Mouse (Mus musculus): ENCODE measurements at regions not wholly inside any gene's neighbourhood (a gene's known extent, or its start where the extent isn't known, plus 50 kb on each side); places are given as distances from the start of the nearest gene placed in this dataset. TPM values are rescaled to one million over a fixed set of nuclear protein-coding genes. Genes with fewer than 3 reads are reported as not detected.

- Histone ChIP-seq H3K27ac (no peak overlapping the region), H3K9me3 (replicated peaks) (no peaks in the 10 kb centered on the region), H3K4me1 (no peaks in the 10 kb centered on the region), H3K9ac (no peak overlapping the region), H3K4me2 (replicated peaks) (no peak overlapping the region), H3K27me3 (no peaks in the 10 kb centered on the region), H3K36me3 (no peaks in the 10 kb centered on the region), H3K4me3 (no peak overlapping the region)
- ATAC-seq (ENCODE audit: low FRiP score), result no peak
- WGBS, result 91% methylated on average over 2 of the region's 2 CpGs
Observed at GRCm38 (mm10) chr9:8273253-8273652, 139.2 kb upstream of the Cep126 start.

DNA sequence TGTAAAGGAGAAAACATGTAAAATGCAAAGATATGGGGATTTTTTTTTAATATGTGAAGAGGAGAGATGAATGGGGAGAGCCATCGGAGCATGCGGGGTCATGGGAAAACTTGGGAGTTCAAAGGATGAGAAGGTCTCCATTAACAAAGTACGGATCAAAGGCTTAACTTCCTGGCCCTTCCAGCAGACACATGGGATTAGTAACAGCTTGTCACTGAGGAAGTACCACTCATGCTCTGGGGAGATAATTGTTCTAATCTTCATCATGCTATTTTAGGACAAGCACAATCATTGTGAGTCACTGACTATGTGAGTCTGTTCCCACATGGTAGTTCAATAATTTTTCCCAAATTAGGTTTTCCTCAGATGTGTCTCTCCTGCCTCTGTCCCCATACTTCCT is 115.4 kb upstream of the Cep126 start:
- no peak overlapping the region for H3K4me2 ChIP-seq (replicated peaks)
- H3K27ac ChIP-seq, result no peak overlapping the region
- no peak for ATAC-seq (ENCODE audit: low FRiP score)
- no peaks in the 10 kb centered on the region for H3K4me1 ChIP-seq
- H3K4me3 ChIP-seq, result no peak overlapping the region
- 83% methylated on average over 3 of the region's 3 CpGs for WGBS
- H3K27me3 ChIP-seq, result no peaks in the 10 kb centered on the region
- H3K36me3 ChIP-seq, result no peaks in the 10 kb centered on the region
- H3K9me3 ChIP-seq (replicated peaks), result no peaks in the 10 kb centered on the region
- no peak overlapping the region for H3K9ac ChIP-seq

GRCm38 (mm10) chr9:8228078-8228477 is 94.0 kb upstream of the Cep126 start:
- Histone ChIP-seq H3K4me2 (replicated peaks) (no peak overlapping the region), H3K27me3 (no peaks in the 10 kb centered on the region), H3K9me3 (replicated peaks) (no peaks in the 10 kb centered on the region), H3K4me1 (no peaks in the 10 kb centered on the region), H3K4me3 (no peak overlapping the region), H3K36me3 (no peaks in the 10 kb centered on the region), H3K9ac (no peak overlapping the region), H3K27ac (no peak overlapping the region)
- ATAC-seq (ENCODE audit: low FRiP score), result no peak

GRCm38 (mm10) chr9:8226415-8226814 is 92.3 kb upstream of the Cep126 start:
- no peaks in the 10 kb centered on the region for H3K9me3 ChIP-seq (replicated peaks)
- H3K9ac ChIP-seq, result no peak overlapping the region
- no peak overlapping the region for H3K4me2 ChIP-seq (replicated peaks)
- H3K27me3 ChIP-seq, result no peaks in the 10 kb centered on the region
- WGBS, result 52% methylated on average over 1 of the region's 1 CpGs
- H3K27ac ChIP-seq, result no peak overlapping the region
- no peak for ATAC-seq (ENCODE audit: low FRiP score)
- no peaks in the 10 kb centered on the region for H3K36me3 ChIP-seq
- no peaks in the 10 kb centered on the region for H3K4me1 ChIP-seq
- H3K4me3 ChIP-seq, result no peak overlapping the region

GRCm38 (mm10) chr9:8208855-8209254 is 74.8 kb upstream of the Cep126 start:
- no peak overlapping the region for H3K4me3 ChIP-seq

GRCm38 (mm10) chr9:8185433-8185832 is 51.3 kb upstream of the Cep126 start:
- WGBS, result 91% methylated on average over 1 of the region's 1 CpGs
- Histone ChIP-seq H3K27ac (no peak overlapping the region), H3K36me3 (no peaks in the 10 kb centered on the region), H3K4me3 (no peak overlapping the region), H3K9me3 (replicated peaks) (no peaks in the 10 kb centered on the region), H3K9ac (no peak overlapping the region), H3K27me3 (no peaks in the 10 kb centered on the region), H3K4me2 (replicated peaks) (no peak overlapping the region), H3K4me1 (no peaks in the 10 kb centered on the region)
- no peak for ATAC-seq (ENCODE audit: low FRiP score)

More at GRCm38 (mm10) chr9:8208855-8209254, 74.8 kb upstream of the Cep126 start:
- no peaks in the 10 kb centered on the region for H3K4me1 ChIP-seq
- H3K27ac ChIP-seq, result no peak overlapping the region
- H3K4me2 ChIP-seq (replicated peaks), result no peak overlapping the region
- no peaks in the 10 kb centered on the region for H3K27me3 ChIP-seq
- H3K9ac ChIP-seq, result no peak overlapping the region
- ATAC-seq (ENCODE audit: low FRiP score), result 0 out of 2 replicates have a peak, but pooled peaks have one; percentile 64
- no peaks in the 10 kb centered on the region for H3K9me3 ChIP-seq (replicated peaks)
- H3K36me3 ChIP-seq, result no peaks in the 10 kb centered on the region

MicroRNAs encoded in the stretch of these regions (microRNA counts, 519-probe panel; counts per million panel counts)
- microRNA mmu-miR-1899, result 470 counts per million, percentile 58 among the panel's probes with 10 or more counts

Small RNAs in the stretch of these regions (microRNA-seq; reads per million reads assigned to microRNA genes)
- gene Mir1899, result not detected
